Mouse (Mus musculus): ENCODE measurements around the gene Fkbpl.

GRCm38 (mm10) chr17:34615871-34616270 lies 28.7 kb upstream of the Fkbpl start, which contains the start of gene Egfl8:
- TF ChIP-seq CTCF (IDR thresholded peaks at IDR 0.05; ENCODE audit: control insufficient read depth, insufficient read depth, insufficient read length): no peak
- TF ChIP-seq USF1 (IDR thresholded peaks at IDR 0.05; ENCODE audit: low read depth): no peak
- TF ChIP-seq MAX (IDR thresholded peaks at IDR 0.05): no peak
- no peak for TF ChIP-seq MYOG (IDR thresholded peaks at IDR 0.05; ENCODE audit: control insufficient read depth, extremely low read depth, insufficient read length)

All from C2C12 (cell line).